ENCODE assay signal across 13 mouse cellular contexts in the genomic region with DNA sequence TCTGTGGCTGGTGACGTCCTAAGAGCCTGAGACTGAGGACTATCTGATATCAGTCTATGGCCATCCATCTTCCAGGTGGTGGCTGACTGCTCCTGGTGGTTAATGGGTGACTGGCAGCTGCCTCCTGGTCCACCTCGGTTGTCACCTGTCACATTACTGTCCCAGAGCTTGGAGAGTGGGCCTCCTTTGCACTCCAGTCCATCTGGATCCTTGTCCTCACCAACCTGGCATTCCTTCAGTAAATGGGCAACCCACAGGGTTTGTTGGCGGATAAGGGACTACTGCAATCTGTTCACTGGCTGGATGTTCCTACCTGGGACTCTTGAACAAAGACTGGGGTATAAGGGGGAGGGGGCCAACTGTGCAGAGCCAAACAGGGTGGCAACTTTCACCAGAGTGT.
"Had no signal": no experiment of that assay in that cellular context is flagged by ENCODE, and none has a peak within 500 bp of the region (broad histone marks: within the 10 kb centered on the region; RNA-seq: fewer than 3 reads in every experiment).

No protein-coding gene starts in this region.

- H3K36me3 ChIP-seq: limb, embryonic 12.5 days; neural tube, embryonic 12.5 days had no signal

- H3K27me3 ChIP-seq: limb, embryonic 12.5 days; liver, embryonic 13.5 days; neural tube, embryonic 12.5 days had no signal

- H3K4me3 ChIP-seq: limb, embryonic 12.5 days; liver, embryonic 13.5 days; neural tube, embryonic 12.5 days had no signal

- H3K4me2 ChIP-seq: limb, embryonic 12.5 days; liver, embryonic 13.5 days; neural tube, embryonic 12.5 days had no signal

- DNase-seq: kidney, postnatal 25 days; liver; liver, embryonic 13.5 days; lung, adult 18-20 months; lung, postnatal 36 days; midbrain, embryonic 14.5 days; retina, postnatal 1 day; right cerebral cortex, postnatal 4 days; spleen, adult 18-20 months; thymus, adult 18-20 months; thymus, postnatal 14 days had no signal

- H3K9ac ChIP-seq: limb, embryonic 12.5 days; liver, embryonic 13.5 days; neural tube, embryonic 12.5 days had no signal

- H3K27ac ChIP-seq: limb, embryonic 12.5 days; liver, embryonic 13.5 days; neural tube, embryonic 12.5 days had no signal

- H3K9me3 ChIP-seq: limb, embryonic 12.5 days; liver, embryonic 13.5 days had no signal
